In genomic region chr4:155076677-155077076, GRCm38 (mm10) we compare ENCODE assay signal across 23 mouse cellular contexts. TPM values are rescaled to one million over a fixed set of nuclear protein-coding genes. Genes with fewer than 3 reads are reported as not detected.
"Had no signal": no experiment of that assay in that cellular context is flagged by ENCODE, and none has a peak within 500 bp of the region (broad histone marks: within the 10 kb centered on the region; RNA-seq: fewer than 3 reads in every experiment).

No protein-coding gene starts in this region.

- H3K9me3 ChIP-seq: heart, embryonic 13.5 days; heart, embryonic 15.5 days; hindbrain, embryonic 13.5 days; hindbrain, embryonic 15.5 days; limb, embryonic 13.5 days; limb, embryonic 15.5 days; liver, embryonic 12.5 days had no signal

- H3K4me2 ChIP-seq: heart, embryonic 11.5 days; heart, embryonic 13.5 days; heart, embryonic 15.5 days; hindbrain, embryonic 13.5 days; hindbrain, embryonic 15.5 days; limb, embryonic 13.5 days; limb, embryonic 15.5 days; liver, embryonic 12.5 days had no signal

- DNase-seq: forebrain, postnatal 0 days; gastrocnemius, postnatal 14 days; gastrocnemius, postnatal 36 days; heart, adult 11 months; heart, adult 2 months; heart, postnatal 14 days; heart, postnatal 36 days; kidney, adult 18-20 months; layer of hippocampus, postnatal 36 days; left cerebral cortex, postnatal 4 days had no signal

- ATAC-seq: forebrain, postnatal 0 days; hindbrain, postnatal 0 days; intestine, embryonic 16.5 days; liver, embryonic 12.5 days had no signal

- H3K9ac ChIP-seq: forebrain, postnatal 0 days; heart, embryonic 13.5 days; heart, embryonic 15.5 days; hindbrain, embryonic 13.5 days; hindbrain, embryonic 15.5 days; limb, embryonic 13.5 days; limb, embryonic 15.5 days; liver, embryonic 12.5 days; liver, embryonic 14.5 days had no signal

- H3K27me3 ChIP-seq: heart, embryonic 13.5 days; heart, embryonic 15.5 days; hindbrain, embryonic 13.5 days; hindbrain, embryonic 15.5 days; limb, embryonic 13.5 days; limb, embryonic 15.5 days; liver, embryonic 12.5 days had no signal

- H3K4me3 ChIP-seq: heart, adult 2 months; heart, embryonic 13.5 days; heart, embryonic 15.5 days; hindbrain, embryonic 13.5 days; hindbrain, embryonic 15.5 days; limb, embryonic 13.5 days; limb, embryonic 15.5 days; liver, embryonic 12.5 days had no signal

- H3K4me1 ChIP-seq: heart, embryonic 13.5 days; heart, embryonic 15.5 days; hindbrain, embryonic 13.5 days; hindbrain, embryonic 15.5 days; limb, embryonic 13.5 days; limb, embryonic 15.5 days had no signal

- H3K27ac ChIP-seq: heart, adult 2 months; heart, embryonic 13.5 days; heart, embryonic 15.5 days; hindbrain, embryonic 13.5 days; hindbrain, embryonic 15.5 days; hindbrain, postnatal 0 days; limb, embryonic 13.5 days; limb, embryonic 15.5 days; liver, embryonic 12.5 days; liver, embryonic 14.5 days had no signal

RNA-seq across cellular contexts. Expression of gene Plch2, which starts 20.1 kb away (rescaled TPM):
- total RNA-seq: heart, adult 2 months; heart, postnatal 36 days; hematopoietic stem cell, adult 5-6 weeks; liver, adult 2 months had no signal
